Mouse (Mus musculus): ENCODE data around the gene Rpl3.
A peak's percentile ranks its signal among the peaks of the same experiment; 100 is the strongest.

Rpl3 gene

GRCm38 (mm10) chr15:80115256-80115655 is 23.6 kb upstream of the Rpl3 start:
- no peak for DNase-seq (ENCODE audit: low spot score)

GRCm38 (mm10) chr15:80114414-80114813 is 22.7 kb upstream of the Rpl3 start:
- no peak for DNase-seq (ENCODE audit: low spot score)

GRCm38 (mm10) chr15:80112499-80112898 is 20.8 kb upstream of the Rpl3 start:
- no peak for DNase-seq (ENCODE audit: low spot score)

GRCm38 (mm10) chr15:80111436-80111835 is 19.8 kb upstream of the Rpl3 start:
- DNase-seq (ENCODE audit: low spot score), result no peak

GRCm38 (mm10) chr15:80107575-80107974 is 15.9 kb upstream of the Rpl3 start:
- DNase-seq (ENCODE audit: low spot score), result no peak

- no peak for DNase-seq (ENCODE audit: low spot score)
Measured at GRCm38 (mm10) chr15:80107143-80107542, 15.5 kb upstream of the Rpl3 start.

- DNase-seq (ENCODE audit: low spot score), result no peak
Measured at GRCm38 (mm10) chr15:80105490-80106410, 14.1 kb upstream of the Rpl3 start.

GRCm38 (mm10) chr15:80102495-80102894 is 10.8 kb upstream of the Rpl3 start:
- DNase-seq (ENCODE audit: low spot score), result no peak

GRCm38 (mm10) chr15:80101503-80101902 is 9.8 kb upstream of the Rpl3 start:
- DNase-seq (ENCODE audit: low spot score), result no peak

- no peak for DNase-seq (ENCODE audit: low spot score)
Measured at GRCm38 (mm10) chr15:80100871-80101270, 9.2 kb upstream of the Rpl3 start.

- DNase-seq (ENCODE audit: low spot score), result no peak
Measured at GRCm38 (mm10) chr15:80100196-80100595, 8.5 kb upstream of the Rpl3 start.

- no peak for DNase-seq (ENCODE audit: low spot score)
Measured at GRCm38 (mm10) chr15:80099477-80099876, 7.8 kb upstream of the Rpl3 start.

- no peak for DNase-seq (ENCODE audit: low spot score)
Measured at GRCm38 (mm10) chr15:80098809-80099208, 7.1 kb upstream of the Rpl3 start.

- no peak for DNase-seq (ENCODE audit: low spot score)
Measured at GRCm38 (mm10) chr15:80097999-80098461, 6.4 kb upstream of the Rpl3 start.

- DNase-seq (ENCODE audit: low spot score), result no peak
Measured at GRCm38 (mm10) chr15:80096946-80097881, 5.5 kb upstream of the Rpl3 start.

- DNase-seq (ENCODE audit: low spot score), result no peak
Measured at GRCm38 (mm10) chr15:80096406-80096805, 4.7 kb upstream of the Rpl3 start.

- DNase-seq (ENCODE audit: low spot score), result no peak
Measured at GRCm38 (mm10) chr15:80095596-80095995, 3.9 kb upstream of the Rpl3 start.

- no peak for DNase-seq (ENCODE audit: low spot score)
Measured at GRCm38 (mm10) chr15:80094201-80094600, 2.5 kb upstream of the Rpl3 start.

GRCm38 (mm10) chr15:80092599-80092998 is 931 bp upstream of the Rpl3 start:
- DNase-seq (ENCODE audit: low spot score), result no peak

- no peak for DNase-seq (ENCODE audit: low spot score)
Measured at GRCm38 (mm10) chr15:80092041-80092441, 373 bp upstream of the Rpl3 start.

GRCm38 (mm10) chr15:80090741-80091120 is 937 bp downstream of the Rpl3 start:
- DNase-seq (ENCODE audit: low spot score), result no peak

- DNase-seq (ENCODE audit: low spot score), result no peak
Measured at GRCm38 (mm10) chr15:80090155-80090554, 1.5 kb downstream of the Rpl3 start.

GRCm38 (mm10) chr15:80088637-80089036 is 3.0 kb downstream of the Rpl3 start:
- DNase-seq (ENCODE audit: low spot score), result peak; percentile 76
